8 mouse cellular contexts compared by ENCODE assay signal in the genomic region with DNA sequence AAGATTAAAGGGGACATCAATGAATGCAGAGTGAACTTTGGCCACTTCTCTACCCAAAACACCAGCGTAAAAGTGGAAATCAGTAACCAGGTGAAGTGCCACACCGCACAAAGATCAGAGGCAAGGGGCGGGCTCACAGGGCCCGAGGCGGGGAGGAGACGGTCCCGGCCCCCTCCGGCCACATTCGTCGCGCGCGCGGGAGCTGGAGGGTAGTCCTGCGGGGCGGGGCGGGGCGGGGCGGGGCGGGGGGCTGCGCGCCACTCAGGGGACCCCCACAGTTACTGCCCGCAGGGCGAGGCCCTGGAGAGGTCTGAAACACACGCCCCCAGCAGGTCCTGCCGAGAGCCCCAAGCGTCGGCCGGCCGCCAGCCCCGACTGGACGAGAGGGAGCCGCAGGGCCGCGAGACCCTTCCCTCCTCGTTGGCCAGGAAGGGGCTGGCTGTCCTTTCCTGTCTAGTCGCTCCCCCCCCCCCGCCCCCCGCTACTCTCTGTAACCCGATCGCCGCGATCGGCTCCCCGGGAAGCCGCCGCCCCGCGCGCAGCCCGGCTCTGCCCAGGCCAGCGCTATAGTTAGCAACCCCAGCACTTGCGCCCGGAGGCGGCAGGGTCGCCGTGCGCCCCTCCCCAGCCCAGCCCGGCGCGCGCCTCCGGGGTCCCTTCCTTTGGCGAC. TPM values are rescaled to one million over a fixed set of nuclear protein-coding genes. Genes with fewer than 3 reads are reported as not detected.
DNase-seq lines count a peak whose midpoint lies in the region; ATAC-seq and TF ChIP-seq lines count a peak whose summit lies in the region.

No protein-coding gene starts in this region.

- H3K4me3 ChIP-seq in thymus, adult 2 months (ENCODE audit: control insufficient read depth, insufficient read depth, low read length): peak overlapping the region; percentile 48
- H3K4me3 ChIP-seq in embryonic facial prominence, embryonic 11.5 days (ENCODE audit: low read depth, low read length): peak overlapping the region; percentile 84
- peak overlapping the region; percentile 76 for H3K4me3 ChIP-seq in heart, embryonic 12.5 days
- H3K4me3 ChIP-seq in kidney, embryonic 16.5 days (ENCODE audit: low read length): peak overlapping the region; percentile 92
- peak overlapping the region; percentile 90 for H3K4me3 ChIP-seq in stomach, embryonic 15.5 days (replicated peaks)

- peak; percentile 7 for DNase-seq in thymus, adult 2 months
- no peak for DNase-seq in thymus, adult 18-20 months
- peak; percentile 80 for DNase-seq in embryonic facial prominence, embryonic 11.5 days (ENCODE audit: low spot score)
- DNase-seq in lung, postnatal 36 days: peak; percentile 74
- DNase-seq in layer of hippocampus, postnatal 36 days: no peak

- TF ChIP-seq CTCF in thymus, adult 2 months (IDR thresholded peaks at IDR 0.05; ENCODE audit: borderline replicate concordance, control insufficient read depth, extremely low read depth, insufficient read depth, low read length, poor library complexity): no peak

- H3K27ac ChIP-seq in thymus, adult 2 months (ENCODE audit: control insufficient read depth, insufficient read depth, low read length): no peak overlapping the region
- peak overlapping the region; percentile 94 for H3K27ac ChIP-seq in embryonic facial prominence, embryonic 11.5 days (replicated peaks; ENCODE audit: low read depth, low read length)
- H3K27ac ChIP-seq in heart, embryonic 12.5 days (ENCODE audit: poor library complexity, severe bottlenecking): peak overlapping the region; percentile 97
- peak overlapping the region; percentile 99 for H3K27ac ChIP-seq in kidney, embryonic 16.5 days (ENCODE audit: low read length)
- peak overlapping the region; percentile 98 for H3K27ac ChIP-seq in stomach, embryonic 15.5 days

- 2% methylated on average over 53 of the region's 64 CpGs for WGBS in thymus, adult 2 months
- under 1% methylated on average over 44 of the region's 64 CpGs for WGBS in embryonic facial prominence, embryonic 11.5 days
- WGBS in heart, embryonic 12.5 days: under 1% methylated on average over 50 of the region's 64 CpGs
- WGBS in kidney, embryonic 16.5 days: 0% methylated on average over 39 of the region's 64 CpGs
- WGBS in stomach, embryonic 15.5 days: under 1% methylated on average over 45 of the region's 64 CpGs

- H3K36me3 ChIP-seq in thymus, adult 2 months (ENCODE audit: control insufficient read depth, insufficient read depth, low read length): no peaks in the 10 kb centered on the region
- H3K36me3 ChIP-seq in embryonic facial prominence, embryonic 11.5 days (replicated peaks; ENCODE audit: control insufficient read depth, insufficient read depth, low read depth, low read length): no peaks in the 10 kb centered on the region
- no peaks in the 10 kb centered on the region for H3K36me3 ChIP-seq in heart, embryonic 12.5 days
- no peaks in the 10 kb centered on the region for H3K36me3 ChIP-seq in kidney, embryonic 16.5 days (ENCODE audit: insufficient read depth, low read length)
- H3K36me3 ChIP-seq in stomach, embryonic 15.5 days: no peaks in the 10 kb centered on the region

- H3K4me2 ChIP-seq in embryonic facial prominence, embryonic 11.5 days (ENCODE audit: low read depth, low read length): peak overlapping the region; percentile 71
- peak overlapping the region; percentile 65 for H3K4me2 ChIP-seq in heart, embryonic 12.5 days
- H3K4me2 ChIP-seq in kidney, embryonic 16.5 days (replicated peaks; ENCODE audit: low read depth, low read length): peak overlapping the region; percentile 61
- H3K4me2 ChIP-seq in stomach, embryonic 15.5 days: peak overlapping the region; percentile 62

- H3K9me3 ChIP-seq in embryonic facial prominence, embryonic 11.5 days (replicated peaks; ENCODE audit: control insufficient read depth, low read length): no peaks in the 10 kb centered on the region
- H3K9me3 ChIP-seq in heart, embryonic 12.5 days (replicated peaks): no peaks in the 10 kb centered on the region
- H3K9me3 ChIP-seq in kidney, embryonic 16.5 days (ENCODE audit: low read length): no peaks in the 10 kb centered on the region
- H3K9me3 ChIP-seq in stomach, embryonic 15.5 days: no peaks in the 10 kb centered on the region

- peak; percentile 92 for ATAC-seq in embryonic facial prominence, embryonic 11.5 days (replicated peaks; ENCODE audit: insufficient number of reproducible peaks, low FRiP score, low TSS enrichment, low read depth)
- peak; percentile 90 for ATAC-seq in heart, embryonic 12.5 days (ENCODE audit: insufficient number of reproducible peaks, low FRiP score)
- ATAC-seq in kidney, embryonic 16.5 days (ENCODE audit: low FRiP score, low TSS enrichment): peak; percentile 93
- ATAC-seq in stomach, embryonic 15.5 days (ENCODE audit: insufficient read depth, low FRiP score, low read depth): peak; percentile 90

- peak overlapping the region; percentile 90 for H3K9ac ChIP-seq in embryonic facial prominence, embryonic 11.5 days (replicated peaks; ENCODE audit: low read length)
- H3K9ac ChIP-seq in heart, embryonic 12.5 days: peak overlapping the region; percentile 90
- peak overlapping the region; percentile 89 for H3K9ac ChIP-seq in kidney, embryonic 16.5 days (replicated peaks; ENCODE audit: low read length)
- peak overlapping the region; percentile 96 for H3K9ac ChIP-seq in stomach, embryonic 15.5 days

- 0 out of 2 replicates have a peak, but pooled peaks cover 4% of the 10 kb centered on the region for H3K4me1 ChIP-seq in thymus, adult 2 months (replicated peaks; ENCODE audit: control insufficient read depth, insufficient read depth, low read length)
- no peaks in the 10 kb centered on the region for H3K4me1 ChIP-seq in embryonic facial prominence, embryonic 11.5 days (ENCODE audit: control insufficient read depth, insufficient read depth, low read length)
- peaks cover 13% of the 10 kb centered on the region for H3K4me1 ChIP-seq in heart, embryonic 12.5 days (replicated peaks)
- H3K4me1 ChIP-seq in kidney, embryonic 16.5 days (ENCODE audit: insufficient read depth, low read length): peaks cover 19% of the 10 kb centered on the region
- peaks cover 6% of the 10 kb centered on the region; the same call in 1 of the 2 replicates for H3K4me1 ChIP-seq in stomach, embryonic 15.5 days

- no peak for TF ChIP-seq POLR2A in thymus, adult 2 months (IDR thresholded peaks at IDR 0.05; ENCODE audit: control insufficient read depth, extremely low read depth, insufficient read depth, low read length, poor library complexity)

- peaks cover 5% of the 10 kb centered on the region; the same call in 1 of the 2 replicates for H3K27me3 ChIP-seq in thymus, adult 2 months (ENCODE audit: control insufficient read depth, insufficient read depth, low read length)
- no peaks in the 10 kb centered on the region for H3K27me3 ChIP-seq in embryonic facial prominence, embryonic 11.5 days (ENCODE audit: control insufficient read depth, insufficient read depth, low read length)
- no peaks in the 10 kb centered on the region for H3K27me3 ChIP-seq in heart, embryonic 12.5 days (replicated peaks)
- H3K27me3 ChIP-seq in kidney, embryonic 16.5 days (ENCODE audit: insufficient read depth, low read length): no peaks in the 10 kb centered on the region
- no peaks in the 10 kb centered on the region for H3K27me3 ChIP-seq in stomach, embryonic 15.5 days (replicated peaks)

RNA-seq across cellular contexts. Expression of a gene that starts 0.9 kb away (rescaled TPM):
- 151 and 163 TPM in 2 replicates for polyA plus RNA-seq in thymus, adult 2 months (2012; rRNA removed)
- polyA plus RNA-seq in embryonic facial prominence, embryonic 11.5 days (2014; fragmentation: Nextera tagmentation; extraction: Ambion mirVana): 97.3 and 103 TPM in 2 replicates
- 107 and 114 TPM in 2 replicates for polyA plus RNA-seq in heart, embryonic 12.5 days (2016; fragmentation: Nextera tagmentation; extraction: Ambion mirVana)
- 112 and 130 TPM in 2 replicates for polyA plus RNA-seq in kidney, embryonic 16.5 days (2015; fragmentation: Nextera tagmentation; extraction: Ambion mirVana)
- polyA plus RNA-seq in stomach, embryonic 15.5 days (2015; fragmentation: Nextera tagmentation; extraction: Ambion mirVana): 122 and 130 TPM in 2 replicates
- 10 to 100 TPM; 11.2 to 16.0 TPM for total RNA-seq in layer of hippocampus, postnatal 36 days (2021)

Comparison
In these comparisons a context has a peak if more than half of its experiments do, and no peak if none do; other contexts are left out.
1. DNase-seq: peak in thymus, adult 2 months (single experiment), embryonic facial prominence, embryonic 11.5 days (single experiment) and lung, postnatal 36 days (single experiment); none in thymus, adult 18-20 months (0 of 2) and layer of hippocampus, postnatal 36 days (0 of 2).
2. Peak in every context shown above with its lines, with median percentiles within 50 percentile points of each other: H3K4me3 ChIP-seq, ATAC-seq, H3K4me2 ChIP-seq and H3K9ac ChIP-seq.